Mouse (Mus musculus) liver, adult 2 months (tissue): ENCODE results near the gene Smg1.

Source experiments
- CTCF ChIP-seq: fragments of 200-500 bp; IDR thresholded peaks from 2 replicates; pipeline ENCODE4 v1.5.1; 2011; ENCODE audit warnings: low read depth, low read length, control low read depth
- POLR2A ChIP-seq: fragments of 200-500 bp; IDR thresholded peaks from 2 replicates; pipeline ENCODE4 v1.6.1; 2011; ENCODE audit warnings: low read length, control low read depth; ENCODE audit not compliant: insufficient read depth; ENCODE audit errors: extremely low read depth

- TF ChIP-seq CTCF, result no peak
- peak; percentile 99 for TF ChIP-seq POLR2A
These were observed 113.9 kb downstream of the Smg1 start, which contains the start of gene Arl6ip1 for GRCm38 (mm10) chr7:118129430-118130041.
